In genomic region chr2:157756193-157756592, GRCm38 (mm10) we compare ENCODE assay signal across 11 mouse cellular contexts. TPM values are rescaled to one million over a fixed set of nuclear protein-coding genes. Genes with fewer than 3 reads are reported as not detected.
DNase-seq lines count a peak whose midpoint lies in the region; ATAC-seq and TF ChIP-seq lines count a peak whose summit lies in the region.
"Had no signal": no experiment of that assay in that cellular context is flagged by ENCODE, and none has a peak within 500 bp of the region (broad histone marks: within the 10 kb centered on the region; RNA-seq: fewer than 3 reads in every experiment).

No protein-coding gene starts in this region.

- no peak overlapping the region for H3K27ac ChIP-seq in layer of hippocampus, adult 2 months
- no peak overlapping the region for H3K27ac ChIP-seq in thymus, adult 2 months (ENCODE audit: control insufficient read depth, insufficient read depth, low read length)
- no peak overlapping the region for H3K27ac ChIP-seq in stomach, postnatal 0 days (replicated peaks)

- no peaks in the 10 kb centered on the region for H3K9me3 ChIP-seq in stomach, postnatal 0 days (ENCODE audit: control insufficient read depth, low read length)
- H3K9me3 ChIP-seq: heart, embryonic 12.5 days had no signal

- no peak overlapping the region for H3K9ac ChIP-seq in stomach, postnatal 0 days (ENCODE audit: low read length)
- H3K9ac ChIP-seq: heart, embryonic 12.5 days had no signal

- no peak overlapping the region for H3K4me2 ChIP-seq in stomach, postnatal 0 days (replicated peaks; ENCODE audit: low read depth)
- H3K4me2 ChIP-seq: heart, embryonic 12.5 days had no signal

- DNase-seq in adrenal gland, postnatal 14 days = peak; percentile 23
- no peak for DNase-seq in adrenal gland, adult 18-20 months (ENCODE audit: low spot score in 2 of 2)
- DNase-seq in layer of hippocampus, adult 2 months (ENCODE audit: low spot score in 2 of 2) = no peak
- DNase-seq in layer of hippocampus, postnatal 14 days (ENCODE audit: low spot score in 2 of 2) = no peak
- no peak for DNase-seq in thymus, adult 2 months
- DNase-seq in thymus, adult 18-20 months = no peak
- DNase-seq in stomach, postnatal 0 days (ENCODE audit: low spot score) = no peak
- DNase-seq in cerebellum, postnatal 10 days = no peak
- DNase-seq: retina, postnatal 1 day had no signal

- H3K4me3 ChIP-seq in layer of hippocampus, adult 2 months = no peak overlapping the region
- H3K4me3 ChIP-seq in thymus, adult 2 months (ENCODE audit: control insufficient read depth, insufficient read depth, low read length) = no peak overlapping the region
- no peak overlapping the region for H3K4me3 ChIP-seq in stomach, postnatal 0 days (ENCODE audit: low read depth, low read length)
- H3K4me3 ChIP-seq: heart, embryonic 12.5 days had no signal

- no peaks in the 10 kb centered on the region for H3K27me3 ChIP-seq in thymus, adult 2 months (ENCODE audit: control insufficient read depth, insufficient read depth, low read length)
- H3K27me3 ChIP-seq in stomach, postnatal 0 days (ENCODE audit: control insufficient read depth, insufficient read depth, low read length) = no peaks in the 10 kb centered on the region
- H3K27me3 ChIP-seq: heart, embryonic 12.5 days had no signal

- no peak for ATAC-seq in stomach, postnatal 0 days (ENCODE audit: low FRiP score, low TSS enrichment)
- ATAC-seq: inflammation-experienced regulatory T-cells, adult 6 months had no signal

- TF ChIP-seq CTCF in layer of hippocampus, adult 2 months (conservative IDR thresholded peaks at IDR 0.05) = peak; percentile 75
- peak; percentile 58; the same call in 1 of the 2 replicates for TF ChIP-seq CTCF in thymus, adult 2 months (IDR thresholded peaks at IDR 0.05; ENCODE audit: borderline replicate concordance, control insufficient read depth, extremely low read depth, insufficient read depth, low read length, poor library complexity)
- peak; percentile 42 for TF ChIP-seq CTCF in stomach, postnatal 0 days (IDR thresholded peaks at IDR 0.05; ENCODE audit: low read depth)

- H3K4me1 ChIP-seq in thymus, adult 2 months (replicated peaks; ENCODE audit: control insufficient read depth, insufficient read depth, low read length) = no peaks in the 10 kb centered on the region
- H3K4me1 ChIP-seq in stomach, postnatal 0 days (replicated peaks; ENCODE audit: control insufficient read depth, insufficient read depth) = no peaks in the 10 kb centered on the region

- TF ChIP-seq POLR2A in thymus, adult 2 months (IDR thresholded peaks at IDR 0.05; ENCODE audit: control insufficient read depth, extremely low read depth, insufficient read depth, low read length, poor library complexity) = no peak

- no peak for TF ChIP-seq EP300 in stomach, postnatal 0 days (optimal IDR thresholded peaks at IDR 0.05)

- WGBS in thymus, adult 2 months = 92% methylated on average over 7 of the region's 7 CpGs
- 70% methylated on average over 7 of the region's 7 CpGs for WGBS in stomach, postnatal 0 days

- no peaks in the 10 kb centered on the region for H3K36me3 ChIP-seq in thymus, adult 2 months (ENCODE audit: control insufficient read depth, insufficient read depth, low read length)
- H3K36me3 ChIP-seq in stomach, postnatal 0 days (ENCODE audit: control insufficient read depth, insufficient read depth, low read length) = no peaks in the 10 kb centered on the region
- H3K36me3 ChIP-seq: heart, embryonic 12.5 days had no signal

RNA-seq across cellular contexts. Expression of gene Ctnnbl1, which starts 19.0 kb away (rescaled TPM):
- 18.4 and 20.5 TPM in 2 replicates for total RNA-seq in adrenal gland, postnatal 14 days (2021)
- 10 to 100 TPM; 17.7 to 18.1 TPM for total RNA-seq in adrenal gland, adult 18-20 months (2021)
- 10 to 100 TPM; 29.2 to 32.8 TPM for total RNA-seq in layer of hippocampus, adult 2 months (2021)
- 10 to 100 TPM; 24.4 to 26.9 TPM for total RNA-seq in layer of hippocampus, postnatal 14 days (2021)
- 65.5 and 68.5 TPM in 2 replicates for polyA plus RNA-seq in thymus, adult 2 months (2012; rRNA removed)
- 23.9 and 24.5 TPM in 2 replicates for polyA plus RNA-seq in stomach, postnatal 0 days (2015; fragmentation: Nextera tagmentation; extraction: Ambion mirVana)
